Mouse (Mus musculus) liver, embryonic 13.5 days (tissue): ENCODE results near the gene Car4. TPM values are rescaled to one million over a fixed set of nuclear protein-coding genes. Genes with fewer than 3 reads are reported as not detected.

ENCODE experiments used
- ATAC-seq: fragments of 200-750 bp; cut with Nextera tagmentation; 2 replicates; pipeline ENCODE4 v1.8.0; 2017; ENCODE audit warnings: low read depth, mild to moderate bottlenecking, moderate number of reproducible peaks, moderate library complexity
- DNase-seq: peaks from one replicate; pipeline ENCODE4 v3.0.0; 2022
- H3K27ac ChIP-seq: fragments of 300-500 bp; sonication (generic); 2 replicates; pipeline ENCODE4 v1.5.1; 2015; ENCODE audit warnings: moderate library complexity, mild to moderate bottlenecking, inconsistent platforms
- H3K27me3 ChIP-seq: fragments of 300-500 bp; sonication (generic); 2 replicates; pipeline ENCODE4 v1.6.1; 2015; ENCODE audit warnings: mild to moderate bottlenecking, inconsistent platforms
- H3K36me3 ChIP-seq: fragments of 300-500 bp; sonication (generic); 2 replicates; pipeline ENCODE4 v1.6.1; 2015; ENCODE audit warnings: mild to moderate bottlenecking, inconsistent platforms
- H3K4me1 ChIP-seq: fragments of 300-500 bp; sonication (generic); replicated peaks from 2 replicates; pipeline ENCODE4 v1.6.1; 2015; ENCODE audit warnings: inconsistent platforms
- H3K4me2 ChIP-seq: fragments of 300-500 bp; sonication (generic); 2 replicates; pipeline ENCODE4 v1.6.1; 2015; ENCODE audit warnings: inconsistent platforms, mild to moderate bottlenecking, moderate library complexity
- H3K4me3 ChIP-seq: fragments of 300-500 bp; sonication (generic); replicated peaks from 2 replicates; pipeline ENCODE4 v1.5.1; 2015; ENCODE audit warnings: mild to moderate bottlenecking, inconsistent platforms
- H3K9ac ChIP-seq: fragments of 300-500 bp; sonication (generic); 2 replicates; pipeline ENCODE4 v1.6.1; 2015; ENCODE audit warnings: mild to moderate bottlenecking, inconsistent platforms
- H3K9me3 ChIP-seq: fragments of 300-500 bp; sonication (generic); replicated peaks from 2 replicates; pipeline ENCODE4 v1.6.1; 2016; ENCODE audit warnings: inconsistent platforms
- WGBS: fragments of 180-500 bp; shearing (Covaris S2); methylation state at CpG from one replicate; pipeline ENCODE4 v1.1.7; 2015; ENCODE audit not compliant: insufficient replicate concordance; 5-methylcytosine and 5-hydroxymethylcytosine counted together
- polyA plus RNA-seq: library from polyadenylated mRNA; unstranded; fragments of >200 nt; fragmentation: Nextera tagmentation; extraction: Ambion mirVana; gene quantifications from 2 replicates; pipeline ENCODE4 v1.2.1, GENCODE M21; 2015

The Car4 gene
- polyA plus RNA-seq, 1 experiment from 2014 or later = 1.3 TPM

DNA sequence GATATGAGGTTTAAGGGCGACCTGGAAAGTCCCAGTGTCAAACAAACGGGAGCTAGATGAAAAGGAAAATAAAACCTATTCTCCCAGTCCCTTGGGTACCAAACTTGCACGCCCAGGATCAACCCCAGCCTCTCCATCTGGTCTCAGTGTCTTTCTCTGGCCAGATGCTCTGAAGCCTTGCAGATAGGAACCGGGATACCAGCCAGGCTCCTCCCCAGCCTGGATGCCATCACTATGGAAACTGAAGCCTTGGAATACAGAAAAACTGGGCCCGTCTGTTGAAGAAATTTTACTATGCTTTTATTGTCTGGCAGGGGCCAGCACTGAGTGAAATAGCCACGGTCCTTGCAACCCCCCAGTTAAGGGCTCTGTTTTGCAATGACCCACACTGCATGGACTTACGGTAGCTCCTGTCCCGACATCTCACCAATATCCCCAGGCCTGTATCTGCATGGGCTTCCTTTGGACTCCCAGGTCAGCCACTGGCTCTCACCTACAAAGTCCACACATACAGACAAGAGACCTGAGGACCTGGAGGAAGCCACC, 18.0 kb upstream of the Car4 start:
- WGBS = 53% methylated on average over 8 of the region's 8 CpGs
- Histone ChIP-seq H3K27ac (no peak overlapping the region), H3K9me3 (no peaks in the 10 kb centered on the region), H3K9ac (no peak overlapping the region), H3K4me3 (no peak overlapping the region), H3K4me2 (no peak overlapping the region), H3K27me3 (peaks cover 15% of the 10 kb centered on the region), H3K36me3 (no peaks in the 10 kb centered on the region), H3K4me1 (peaks cover 9% of the 10 kb centered on the region; the same call in 1 of the 2 replicates)
- ATAC-seq (no peak), DNase-seq (no peak)

DNA sequence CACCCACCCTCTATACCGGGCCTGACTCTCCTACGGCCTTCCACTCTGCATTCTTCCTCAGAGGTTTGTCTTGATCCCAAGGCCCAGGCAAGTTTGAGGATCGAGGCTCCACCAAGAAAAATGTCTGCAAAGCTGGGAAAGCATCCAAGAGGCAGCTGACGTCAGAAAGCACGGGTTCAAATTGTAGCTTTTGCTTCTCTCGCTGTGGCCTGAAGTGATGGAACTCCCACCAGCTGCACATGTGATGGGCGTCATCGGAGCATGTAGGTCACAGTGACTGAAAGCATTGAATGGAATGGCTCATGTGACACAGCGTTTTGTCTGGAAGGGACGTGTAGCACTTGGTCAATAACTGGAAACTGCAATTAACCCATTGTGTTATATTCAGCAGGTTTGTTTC, 17.4 kb upstream of the Car4 start:
- Histone ChIP-seq H3K9me3 (no peaks in the 10 kb centered on the region), H3K27ac (no peak overlapping the region), H3K27me3 (peaks cover 21% of the 10 kb centered on the region), H3K36me3 (no peaks in the 10 kb centered on the region), H3K9ac (no peak overlapping the region), H3K4me2 (no peak overlapping the region), H3K4me1 (peaks cover 9% of the 10 kb centered on the region; the same call in 1 of the 2 replicates), H3K4me3 (no peak overlapping the region)
- DNase-seq (no peak), ATAC-seq (no peak)
- WGBS = 65% methylated on average over 10 of the region's 10 CpGs

- no peak for ATAC-seq
- Histone ChIP-seq H3K4me2 (peak overlapping the region; percentile 30), H3K4me3 (peak overlapping the region; percentile 4; the same call in 1 of the 2 replicates), H3K9ac (no peak overlapping the region), H3K27ac (no peak overlapping the region), H3K4me1 (peaks cover 13% of the 10 kb centered on the region; the same call in 1 of the 2 replicates), H3K36me3 (no peaks in the 10 kb centered on the region), H3K9me3 (no peaks in the 10 kb centered on the region), H3K27me3 (peaks cover 42% of the 10 kb centered on the region)
- 0% methylated on average over 15 of the region's 15 CpGs for WGBS
- DNase-seq = peak; percentile 33
Observed at GRCm38 (mm10) chr11:84943948-84944347, 13.6 kb upstream of the Car4 start.

GRCm38 (mm10) chr11:84944639-84945435, 12.7 kb upstream of the Car4 start:
- H3K27me3 ChIP-seq = peaks cover 44% of the 10 kb centered on the region
- H3K4me3 ChIP-seq = 0 out of 2 replicates have a peak overlapping the region, but pooled peaks have one; percentile 8
- WGBS = 9% methylated on average over 12 of the region's 12 CpGs
- H3K36me3 ChIP-seq = no peaks in the 10 kb centered on the region
- DNase-seq (no peak), ATAC-seq (peak; percentile 36; the same call in 1 of the 2 replicates)
- no peak overlapping the region for H3K9ac ChIP-seq
- H3K4me2 ChIP-seq = peak overlapping the region; percentile 30
- no peak overlapping the region for H3K27ac ChIP-seq
- H3K4me1 ChIP-seq = peaks cover 13% of the 10 kb centered on the region; the same call in 1 of the 2 replicates
- no peaks in the 10 kb centered on the region for H3K9me3 ChIP-seq

DNA sequence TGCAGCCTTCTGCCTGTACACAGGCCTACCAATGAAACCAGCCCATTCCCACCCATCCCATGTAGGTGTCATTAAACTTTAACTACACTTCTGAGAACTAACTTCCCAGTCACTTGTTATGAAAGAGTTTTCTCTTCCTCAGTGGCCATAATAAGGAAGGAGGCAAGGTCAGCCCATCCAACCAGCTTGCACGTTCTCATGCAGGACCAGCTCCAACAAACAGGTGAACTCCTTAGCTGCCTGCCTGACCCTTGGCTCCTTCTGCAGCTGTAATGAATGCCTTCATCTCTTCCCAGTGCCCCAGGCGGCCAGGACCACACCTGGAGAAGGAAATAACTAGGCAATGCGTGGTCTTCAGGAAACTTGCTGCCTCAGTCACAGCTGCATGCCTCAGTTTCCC, 11.7 kb upstream of the Car4 start:
- Histone ChIP-seq H3K9ac (no peak overlapping the region), H3K4me2 (no peak overlapping the region), H3K27ac (no peak overlapping the region), H3K4me3 (no peak overlapping the region), H3K4me1 (peaks cover 13% of the 10 kb centered on the region; the same call in 1 of the 2 replicates), H3K36me3 (no peaks in the 10 kb centered on the region), H3K9me3 (no peaks in the 10 kb centered on the region), H3K27me3 (peaks cover 44% of the 10 kb centered on the region)
- ATAC-seq (no peak), DNase-seq (no peak)
- WGBS = 31% methylated on average over 3 of the region's 3 CpGs

- no peak for DNase-seq
- Histone ChIP-seq H3K9me3 (no peaks in the 10 kb centered on the region), H3K4me3 (no peak overlapping the region), H3K27ac (no peak overlapping the region), H3K4me1 (peaks cover 13% of the 10 kb centered on the region; the same call in 1 of the 2 replicates), H3K4me2 (no peak overlapping the region), H3K36me3 (no peaks in the 10 kb centered on the region), H3K27me3 (peaks cover 44% of the 10 kb centered on the region), H3K9ac (no peak overlapping the region)
- ATAC-seq = no peak
- 66% methylated on average over 6 of the region's 6 CpGs for WGBS
Observed at GRCm38 (mm10) chr11:84947206-84947605, 10.4 kb upstream of the Car4 start.

DNA sequence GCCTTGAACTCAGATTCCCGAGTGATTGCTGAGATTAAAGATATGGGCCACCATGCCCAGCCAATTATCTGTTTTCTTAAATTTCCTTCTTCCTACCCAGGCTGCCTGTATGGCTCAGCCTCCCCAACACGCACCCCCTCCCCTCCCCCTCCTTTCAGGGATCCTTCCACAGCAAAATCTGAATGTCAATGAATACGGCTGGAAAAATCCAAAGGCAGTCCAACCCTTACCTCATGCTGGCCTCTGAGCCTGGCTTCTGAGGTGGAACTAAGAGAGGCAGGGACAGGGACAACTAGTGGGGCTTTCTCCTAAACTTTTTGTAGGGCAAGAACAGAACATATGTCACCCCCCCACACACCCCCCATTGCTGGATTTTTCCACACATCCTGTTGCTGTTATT, 9.5 kb upstream of the Car4 start:
- Histone ChIP-seq H3K27me3 (peaks cover 52% of the 10 kb centered on the region), H3K4me3 (no peak overlapping the region), H3K4me2 (no peak overlapping the region), H3K9me3 (no peaks in the 10 kb centered on the region), H3K9ac (no peak overlapping the region), H3K4me1 (peaks cover 10% of the 10 kb centered on the region; the same call in 1 of the 2 replicates), H3K36me3 (no peaks in the 10 kb centered on the region), H3K27ac (no peak overlapping the region)
- no peak for ATAC-seq
- DNase-seq = no peak
- WGBS = 42% methylated on average over 3 of the region's 3 CpGs

DNA sequence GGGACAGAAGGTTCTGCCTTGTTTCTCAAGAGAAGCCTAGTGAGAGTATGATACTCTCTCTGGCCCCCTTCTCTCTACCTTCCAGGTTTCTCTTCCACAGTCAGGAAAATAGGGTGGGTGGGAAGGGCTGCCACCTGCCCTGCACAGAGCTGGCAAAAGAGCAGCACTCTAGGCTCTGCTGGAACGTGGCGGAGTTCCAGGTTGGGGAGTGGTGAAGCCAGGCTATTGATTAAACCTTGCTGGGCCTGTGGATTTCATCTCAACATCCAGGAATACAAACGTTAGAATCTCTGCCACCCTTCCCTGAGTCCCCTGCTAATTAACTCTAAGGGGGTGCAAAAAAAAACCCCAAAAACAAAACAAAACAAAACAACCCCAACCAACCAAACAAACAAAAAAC, 9.1 kb upstream of the Car4 start:
- Histone ChIP-seq H3K4me2 (no peak overlapping the region), H3K27me3 (peaks cover 50% of the 10 kb centered on the region), H3K9ac (no peak overlapping the region), H3K36me3 (no peaks in the 10 kb centered on the region), H3K27ac (no peak overlapping the region), H3K9me3 (no peaks in the 10 kb centered on the region), H3K4me3 (no peak overlapping the region), H3K4me1 (peaks cover 6% of the 10 kb centered on the region; the same call in 1 of the 2 replicates)
- 38% methylated on average over 3 of the region's 3 CpGs for WGBS
- DNase-seq = no peak
- ATAC-seq = no peak

GRCm38 (mm10) chr11:84952611-84953010, 5.0 kb upstream of the Car4 start:
- Histone ChIP-seq H3K4me1 (peaks cover under 1% of the 10 kb centered on the region; the same call in 1 of the 2 replicates), H3K27ac (no peak overlapping the region), H3K27me3 (peaks cover 40% of the 10 kb centered on the region), H3K9ac (no peak overlapping the region), H3K4me2 (no peak overlapping the region), H3K9me3 (no peaks in the 10 kb centered on the region), H3K36me3 (no peaks in the 10 kb centered on the region), H3K4me3 (no peak overlapping the region)
- DNase-seq (no peak), ATAC-seq (no peak)
- WGBS = 42% methylated on average over 2 of the region's 2 CpGs

DNA sequence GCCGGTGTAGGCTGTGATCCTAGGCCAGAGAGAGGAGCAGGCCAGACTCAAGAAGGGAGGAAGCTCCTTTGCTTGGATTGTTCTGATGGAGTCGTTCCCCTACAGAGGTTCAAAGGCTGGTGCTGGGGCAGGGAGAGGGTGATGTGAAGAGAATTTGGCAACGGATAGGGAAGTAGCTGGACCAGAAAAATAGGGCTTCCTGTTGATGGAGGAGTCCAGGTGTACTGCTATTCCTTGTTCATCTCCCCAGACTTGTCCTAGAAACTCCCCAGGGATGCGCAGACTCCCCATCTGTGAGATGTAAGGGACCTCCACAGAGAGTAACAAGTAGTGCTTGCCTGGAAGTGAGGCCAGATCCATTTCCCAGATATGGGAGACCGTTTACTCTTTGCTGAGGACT, 1.2 kb upstream of the Car4 start:
- peaks cover 13% of the 10 kb centered on the region; the same call in 1 of the 2 replicates for H3K4me1 ChIP-seq

DNA sequence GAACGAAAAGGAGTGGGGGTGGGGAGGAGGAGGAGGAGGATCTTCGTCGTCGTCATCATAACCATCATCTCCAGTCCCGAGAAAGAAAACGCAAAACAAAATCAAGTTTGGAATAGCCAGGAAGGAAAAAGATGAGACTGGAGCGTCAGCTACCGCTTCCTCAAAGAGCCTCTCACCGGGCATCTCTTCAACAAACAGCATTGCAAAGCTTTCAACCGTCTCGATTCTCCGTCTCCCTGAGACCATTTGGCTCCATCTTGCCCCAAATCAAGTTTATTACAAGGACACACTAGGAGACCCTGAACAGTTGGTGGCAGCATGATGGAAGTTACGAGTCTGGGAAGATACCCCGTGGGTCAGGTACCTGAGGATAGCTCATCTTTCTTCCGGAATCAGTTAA, 415 bp upstream of the Car4 start:
- no peak for ATAC-seq
- H3K9me3 ChIP-seq = no peaks in the 10 kb centered on the region
- 6% methylated on average over 15 of the region's 15 CpGs for WGBS
- peaks cover 13% of the 10 kb centered on the region; the same call in 1 of the 2 replicates for H3K4me1 ChIP-seq
- no peaks in the 10 kb centered on the region for H3K36me3 ChIP-seq
- H3K4me2 ChIP-seq = peak overlapping the region; percentile 44
- no peak overlapping the region for H3K4me3 ChIP-seq
- H3K9ac ChIP-seq = no peak overlapping the region
- H3K27ac ChIP-seq = no peak overlapping the region
- H3K27me3 ChIP-seq = peaks cover 72% of the 10 kb centered on the region
- DNase-seq = no peak

More for the DNA sequence above, 1.2 kb upstream of the Car4 start:
- no peak overlapping the region for H3K27ac ChIP-seq
- no peaks in the 10 kb centered on the region for H3K9me3 ChIP-seq
- H3K27me3 ChIP-seq = peaks cover 72% of the 10 kb centered on the region
- H3K4me2 ChIP-seq = no peak overlapping the region
- no peaks in the 10 kb centered on the region for H3K36me3 ChIP-seq
- no peak overlapping the region for H3K9ac ChIP-seq
- H3K4me3 ChIP-seq = no peak overlapping the region
- DNase-seq (no peak), ATAC-seq (no peak)
- WGBS = 24% methylated on average over 5 of the region's 5 CpGs
